Mouse (Mus musculus) MN1 (cell line): ENCODE measurements around the gene Abi3.

Source experiments
- DNase-seq: peaks from one replicate; pipeline ENCODE4 v3.0.0-alpha.2; 2016; ENCODE audit warnings: low spot score

Gene Abi3

GRCm38 (mm10) chr11:95785675-95786074, 56.6 kb downstream of the Abi3 start:
- DNase-seq: no peak

GRCm38 (mm10) chr11:95783958-95784357, 58.3 kb downstream of the Abi3 start:
- DNase-seq: no peak

GRCm38 (mm10) chr11:95783457-95783856, 58.8 kb downstream of the Abi3 start:
- no peak for DNase-seq

GRCm38 (mm10) chr11:95781557-95781956, 60.7 kb downstream of the Abi3 start:
- no peak for DNase-seq

- no peak for DNase-seq
Observed at GRCm38 (mm10) chr11:95780480-95780879, 61.8 kb downstream of the Abi3 start.
